Mouse (Mus musculus): ENCODE data around the gene Sympk.

DNA sequence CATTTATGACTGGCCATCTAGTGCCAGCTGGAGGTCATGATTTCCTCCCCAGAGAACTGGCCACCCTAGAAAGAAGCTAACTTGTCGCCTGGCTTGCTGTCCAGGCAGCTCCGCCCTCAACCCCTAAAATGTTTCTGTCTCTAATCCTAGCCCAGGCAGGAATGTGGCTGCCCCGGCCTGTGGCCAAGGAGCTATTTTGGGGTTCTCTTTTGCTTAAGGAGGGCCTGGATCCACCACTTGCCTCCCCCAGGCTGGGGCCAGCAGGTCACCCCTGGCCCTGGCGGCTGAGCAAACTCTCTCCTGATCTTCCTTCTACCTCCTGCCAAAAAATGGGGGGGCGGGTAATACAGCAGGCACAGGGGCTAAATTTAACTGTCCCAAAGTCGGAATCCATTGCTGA is 58.9 kb downstream of the Sympk start:
- TF ChIP-seq CTCF (IDR thresholded peaks at IDR 0.05; ENCODE audit: borderline replicate concordance, insufficient read depth, low read depth, low read length): no peak
- TF ChIP-seq POLR2A (IDR thresholded peaks at IDR 0.05; ENCODE audit: borderline replicate concordance, insufficient read depth, low read length): no peak

All from cerebellum, adult 2 months (tissue).